13 mouse cellular contexts compared by ENCODE assay signal in the genomic region with DNA sequence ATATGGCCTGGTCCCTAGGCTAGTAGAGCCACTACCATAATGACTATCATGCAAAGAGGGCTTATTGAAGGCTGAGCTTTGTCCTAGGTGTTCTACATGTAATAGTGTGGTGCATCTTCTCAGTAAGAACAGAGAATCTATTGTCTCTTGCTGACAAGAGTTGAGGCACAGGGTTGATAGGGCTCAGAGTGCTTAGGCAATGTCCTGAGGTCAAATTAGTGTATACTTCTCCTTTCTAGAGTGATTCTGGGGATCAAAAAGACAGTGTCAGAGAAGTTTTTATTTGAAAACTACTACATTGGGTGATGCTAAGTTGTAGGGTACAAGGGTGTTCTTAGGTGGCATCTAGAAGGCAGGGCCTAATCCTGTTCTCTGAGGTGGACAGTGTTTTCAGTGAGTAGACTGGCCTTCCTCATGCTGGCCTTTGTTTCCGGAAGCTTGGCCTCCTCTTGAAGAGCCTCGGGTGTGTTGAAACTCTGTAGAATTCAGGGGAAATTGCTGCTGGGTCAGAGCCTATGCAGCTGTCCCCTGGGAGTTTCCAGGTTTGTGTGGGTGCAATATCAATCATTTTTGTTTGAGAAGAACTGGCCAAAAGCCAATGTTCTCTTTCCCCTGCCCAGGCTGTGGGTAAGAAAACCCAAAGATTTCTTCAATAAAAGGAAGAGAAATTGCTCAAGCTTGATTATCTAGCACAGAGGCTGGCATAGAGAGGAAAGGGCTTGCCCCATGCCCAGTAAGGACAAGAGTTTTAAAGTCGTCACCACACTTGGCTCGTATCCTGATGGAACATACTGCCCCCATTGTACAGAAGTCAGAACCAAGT.
DNase-seq lines count a peak whose midpoint lies in the region; ATAC-seq and TF ChIP-seq lines count a peak whose summit lies in the region.
"Had no signal": no experiment of that assay in that cellular context is flagged by ENCODE, and none has a peak within 500 bp of the region (broad histone marks: within the 10 kb centered on the region; RNA-seq: fewer than 3 reads in every experiment).

No protein-coding gene starts in this region.

- no peak for TF ChIP-seq EP300 in liver, postnatal 0 days (IDR thresholded peaks at IDR 0.05; ENCODE audit: low read depth)

- TF ChIP-seq POLR2A in lung, adult 2 months (IDR thresholded peaks at IDR 0.05; ENCODE audit: borderline replicate concordance, extremely low read depth, low read depth, low read length) = no peak
- no peak for TF ChIP-seq POLR2A in small intestine, adult 2 months (IDR thresholded peaks at IDR 0.05; ENCODE audit: low read depth, low read length)

- TF ChIP-seq CTCF in lung, embryonic 14.5 days (IDR thresholded peaks at IDR 0.05; ENCODE audit: low read depth) = no peak
- TF ChIP-seq CTCF in lung, adult 2 months (IDR thresholded peaks at IDR 0.05; ENCODE audit: insufficient read depth, low read length) = no peak
- no peak for TF ChIP-seq CTCF in liver, postnatal 0 days (IDR thresholded peaks at IDR 0.05; ENCODE audit: low read depth)
- TF ChIP-seq CTCF in small intestine, adult 2 months (IDR thresholded peaks at IDR 0.05; ENCODE audit: extremely low read depth, insufficient read length, insufficient replicate concordance, low read depth, low read length) = no peak

- DNase-seq in cerebellum, adult 9-11 months = peak; percentile 7
- DNase-seq in cerebellum, postnatal 14 days = no peak
- DNase-seq in lung, embryonic 14.5 days = peak; percentile 17
- DNase-seq in lung, adult 2 months = no peak
- no peak for DNase-seq in liver, postnatal 0 days
- DNase-seq in midbrain, embryonic 14.5 days = no peak
- DNase-seq in embryo, embryonic 11 days = no peak
- DNase-seq: cerebellum, postnatal 10 days had no signal

- no peak overlapping the region for H3K4me2 ChIP-seq in lung, embryonic 14.5 days
- no peak overlapping the region for H3K4me2 ChIP-seq in liver, postnatal 0 days (ENCODE audit: low read depth, low read length)
- no peak overlapping the region for H3K4me2 ChIP-seq in midbrain, embryonic 14.5 days (ENCODE audit: low read length)
- H3K4me2 ChIP-seq: heart, embryonic 13.5 days; intestine, embryonic 15.5 days; midbrain, embryonic 11.5 days had no signal

- no peaks in the 10 kb centered on the region for H3K9me3 ChIP-seq in lung, embryonic 14.5 days (ENCODE audit: low read depth, low read length)
- H3K9me3 ChIP-seq in liver, postnatal 0 days (ENCODE audit: low read length) = no peaks in the 10 kb centered on the region
- H3K9me3 ChIP-seq in midbrain, embryonic 14.5 days (ENCODE audit: control insufficient read depth, low read length) = no peaks in the 10 kb centered on the region
- H3K9me3 ChIP-seq: heart, embryonic 13.5 days; intestine, embryonic 15.5 days had no signal

- H3K27ac ChIP-seq in lung, embryonic 14.5 days (ENCODE audit: low read depth) = no peak overlapping the region
- peak overlapping the region; percentile 62 for H3K27ac ChIP-seq in liver, postnatal 0 days (ENCODE audit: low read depth)
- H3K27ac ChIP-seq in small intestine, adult 2 months (ENCODE audit: insufficient read depth, low read depth, low read length) = peak overlapping the region; percentile 12
- H3K27ac ChIP-seq in midbrain, embryonic 14.5 days (replicated peaks; ENCODE audit: low read depth, low read length) = no peak overlapping the region
- H3K27ac ChIP-seq: heart, embryonic 13.5 days; intestine, embryonic 15.5 days had no signal

- WGBS in lung, embryonic 14.5 days = 68% methylated on average over 4 of the region's 4 CpGs
- 29% methylated on average over 4 of the region's 4 CpGs for WGBS in lung, adult 2 months
- WGBS in liver, postnatal 0 days (ENCODE audit: insufficient replicate concordance) = 43% methylated on average over 4 of the region's 4 CpGs
- WGBS in small intestine, adult 2 months = 64% methylated on average over 4 of the region's 4 CpGs
- 88% methylated on average over 4 of the region's 4 CpGs for WGBS in midbrain, embryonic 14.5 days

- no peak for ATAC-seq in lung, embryonic 14.5 days (ENCODE audit: insufficient read depth)
- ATAC-seq in liver, postnatal 0 days = peak; percentile 60
- ATAC-seq in midbrain, embryonic 14.5 days (ENCODE audit: low FRiP score, low TSS enrichment) = no peak
- ATAC-seq: intestine, embryonic 15.5 days had no signal

- H3K4me3 ChIP-seq in lung, embryonic 14.5 days (ENCODE audit: low read depth, low read length) = no peak overlapping the region
- H3K4me3 ChIP-seq in lung, adult 2 months (replicated peaks; ENCODE audit: extremely low read depth, low read depth, low read length) = no peak overlapping the region
- no peak overlapping the region for H3K4me3 ChIP-seq in liver, postnatal 0 days (ENCODE audit: low read depth, low read length)
- no peak overlapping the region for H3K4me3 ChIP-seq in small intestine, adult 2 months (ENCODE audit: low read depth, low read length)
- no peak overlapping the region for H3K4me3 ChIP-seq in midbrain, embryonic 14.5 days (replicated peaks; ENCODE audit: low read depth, low read length)
- H3K4me3 ChIP-seq: erythroblast, embryonic 14.5 days; heart, embryonic 13.5 days; intestine, embryonic 15.5 days had no signal

- no peaks in the 10 kb centered on the region for H3K27me3 ChIP-seq in lung, embryonic 14.5 days (ENCODE audit: insufficient read depth, low read length)
- no peaks in the 10 kb centered on the region for H3K27me3 ChIP-seq in liver, postnatal 0 days (ENCODE audit: insufficient read depth, low read length)
- H3K27me3 ChIP-seq in small intestine, adult 2 months (ENCODE audit: control insufficient read depth, insufficient read depth, low read length) = no peaks in the 10 kb centered on the region
- H3K27me3 ChIP-seq in midbrain, embryonic 14.5 days (ENCODE audit: control insufficient read depth, insufficient read depth, low read length) = no peaks in the 10 kb centered on the region
- H3K27me3 ChIP-seq: heart, embryonic 13.5 days; intestine, embryonic 15.5 days had no signal

- H3K36me3 ChIP-seq in lung, embryonic 14.5 days (ENCODE audit: insufficient read depth) = no peaks in the 10 kb centered on the region
- no peaks in the 10 kb centered on the region for H3K36me3 ChIP-seq in liver, postnatal 0 days (replicated peaks; ENCODE audit: insufficient read depth, low read length)
- H3K36me3 ChIP-seq in small intestine, adult 2 months (ENCODE audit: control insufficient read depth, insufficient read depth, low read length) = no peaks in the 10 kb centered on the region
- no peaks in the 10 kb centered on the region for H3K36me3 ChIP-seq in midbrain, embryonic 14.5 days (ENCODE audit: control insufficient read depth, insufficient read depth, low read length)
- H3K36me3 ChIP-seq: heart, embryonic 13.5 days; intestine, embryonic 15.5 days had no signal

- H3K4me1 ChIP-seq in lung, embryonic 14.5 days (ENCODE audit: insufficient read depth) = no peaks in the 10 kb centered on the region
- H3K4me1 ChIP-seq in lung, adult 2 months (ENCODE audit: control insufficient read depth, insufficient read depth, low read length) = peaks cover 3% of the 10 kb centered on the region; the same call in 1 of the 2 replicates
- peaks cover 18% of the 10 kb centered on the region for H3K4me1 ChIP-seq in liver, postnatal 0 days (ENCODE audit: insufficient read depth)
- H3K4me1 ChIP-seq in small intestine, adult 2 months (ENCODE audit: control insufficient read depth, insufficient read depth, insufficient read length, low read length) = peaks cover 2% of the 10 kb centered on the region; the same call in 1 of the 2 replicates
- H3K4me1 ChIP-seq in midbrain, embryonic 14.5 days (ENCODE audit: control insufficient read depth, insufficient read depth, low read length) = peaks cover 11% of the 10 kb centered on the region
- H3K4me1 ChIP-seq: intestine, embryonic 15.5 days had no signal

- H3K9ac ChIP-seq in lung, embryonic 14.5 days = no peak overlapping the region
- no peak overlapping the region for H3K9ac ChIP-seq in liver, postnatal 0 days (replicated peaks)
- H3K9ac ChIP-seq in midbrain, embryonic 14.5 days (replicated peaks; ENCODE audit: low read length) = no peak overlapping the region
- H3K9ac ChIP-seq: heart, embryonic 13.5 days; intestine, embryonic 15.5 days had no signal

Comparison
In these comparisons a context has a peak if more than half of its experiments do, and no peak if none do; other contexts are left out.
1. DNase-seq: peak in cerebellum, adult 9-11 months (single experiment) and lung, embryonic 14.5 days (single experiment); none in cerebellum, postnatal 14 days (0 of 2), lung, adult 2 months (single experiment), liver, postnatal 0 days (single experiment), midbrain, embryonic 14.5 days (single experiment) and embryo, embryonic 11 days (single experiment).
2. H3K27ac ChIP-seq: peak in liver, postnatal 0 days (single experiment) and small intestine, adult 2 months (single experiment); none in lung, embryonic 14.5 days (single experiment) and midbrain, embryonic 14.5 days (single experiment).